Mouse (Mus musculus): ENCODE results near the gene Arhgap28. TPM values are rescaled to one million over a fixed set of nuclear protein-coding genes. Genes with fewer than 3 reads are reported as not detected.
"Not testable (repeated sequence)": the region's sequence is repeated elsewhere in the genome, so short reads cannot be mapped to it uniquely, and the experiment has no call there.

Arhgap28 gene
- polyA plus RNA-seq, 1 experiment from 2014 or later: 5.7 TPM

- no peak for TF ChIP-seq EP300 (optimal IDR thresholded peaks at IDR 0.05)
- no peak for TF ChIP-seq CTCF (IDR thresholded peaks at IDR 0.05; ENCODE audit: low read depth)
- Histone ChIP-seq H3K27me3 (ENCODE audit: control insufficient read depth, insufficient read depth, low read length) (no peaks in the 10 kb centered on the region), H3K4me1 (replicated peaks; ENCODE audit: control insufficient read depth, insufficient read depth) (no peaks in the 10 kb centered on the region), H3K36me3 (ENCODE audit: control insufficient read depth, insufficient read depth, low read length) (0 out of 2 replicates have a peak, but pooled peaks cover 3% of the 10 kb centered on the region), H3K9ac (ENCODE audit: low read length) (no peak overlapping the region), H3K4me2 (replicated peaks; ENCODE audit: low read depth) (no peak overlapping the region), H3K27ac (replicated peaks) (peak overlapping the region; percentile 35; the same call in 1 of the 2 replicates), H3K9me3 (ENCODE audit: control insufficient read depth, low read length) (no peaks in the 10 kb centered on the region), H3K4me3 (ENCODE audit: low read depth, low read length) (no peak overlapping the region)
- no peak for DNase-seq (ENCODE audit: low spot score)
- no peak for ATAC-seq (ENCODE audit: low FRiP score, low TSS enrichment)
- 53% methylated on average over 9 of the region's 9 CpGs for WGBS
Observed at GRCm38 (mm10) chr17:67866026-67866425, 137.9 kb downstream of the Arhgap28 start.

GRCm38 (mm10) chr17:67864912-67865311 lies 139.0 kb downstream of the Arhgap28 start:
- H3K27ac ChIP-seq (replicated peaks): no peak overlapping the region
- H3K36me3 ChIP-seq (ENCODE audit: control insufficient read depth, insufficient read depth, low read length): 0 out of 2 replicates have a peak, but pooled peaks cover 3% of the 10 kb centered on the region
- H3K4me1 ChIP-seq (replicated peaks; ENCODE audit: control insufficient read depth, insufficient read depth): no peaks in the 10 kb centered on the region
- WGBS: 74% methylated on average over 3 of the region's 3 CpGs
- ATAC-seq (ENCODE audit: low FRiP score, low TSS enrichment) (no peak), DNase-seq (ENCODE audit: low spot score) (no peak)
- no peaks in the 10 kb centered on the region for H3K27me3 ChIP-seq (ENCODE audit: control insufficient read depth, insufficient read depth, low read length)
- H3K4me2 ChIP-seq (replicated peaks; ENCODE audit: low read depth): no peak overlapping the region
- no peak overlapping the region for H3K4me3 ChIP-seq (ENCODE audit: low read depth, low read length)
- no peaks in the 10 kb centered on the region for H3K9me3 ChIP-seq (ENCODE audit: control insufficient read depth, low read length)
- TF ChIP-seq EP300 (optimal IDR thresholded peaks at IDR 0.05): no peak
- TF ChIP-seq CTCF (IDR thresholded peaks at IDR 0.05; ENCODE audit: low read depth): no peak
- no peak overlapping the region for H3K9ac ChIP-seq (ENCODE audit: low read length)

GRCm38 (mm10) chr17:67864363-67864762 lies 139.6 kb downstream of the Arhgap28 start:
- WGBS: 88% methylated on average over 10 of the region's 10 CpGs
- TF ChIP-seq EP300 (optimal IDR thresholded peaks at IDR 0.05): no peak
- TF ChIP-seq CTCF (IDR thresholded peaks at IDR 0.05; ENCODE audit: low read depth): no peak
- no peaks in the 10 kb centered on the region for H3K4me1 ChIP-seq (replicated peaks; ENCODE audit: control insufficient read depth, insufficient read depth)
- no peaks in the 10 kb centered on the region for H3K9me3 ChIP-seq (ENCODE audit: control insufficient read depth, low read length)
- no peaks in the 10 kb centered on the region for H3K27me3 ChIP-seq (ENCODE audit: control insufficient read depth, insufficient read depth, low read length)
- H3K4me3 ChIP-seq (ENCODE audit: low read depth, low read length): no peak overlapping the region
- H3K9ac ChIP-seq (ENCODE audit: low read length): no peak overlapping the region
- ATAC-seq (ENCODE audit: low FRiP score, low TSS enrichment): no peak
- H3K27ac ChIP-seq (replicated peaks): no peak overlapping the region
- H3K4me2 ChIP-seq (replicated peaks; ENCODE audit: low read depth): no peak overlapping the region
- H3K36me3 ChIP-seq (ENCODE audit: control insufficient read depth, insufficient read depth, low read length): 0 out of 2 replicates have a peak, but pooled peaks cover 3% of the 10 kb centered on the region
- DNase-seq (ENCODE audit: low spot score): no peak

GRCm38 (mm10) chr17:67861744-67862535 lies 142.0 kb downstream of the Arhgap28 start:
- Histone ChIP-seq H3K36me3 (ENCODE audit: control insufficient read depth, insufficient read depth, low read length) (0 out of 2 replicates have a peak, but pooled peaks cover 7% of the 10 kb centered on the region), H3K4me1 (replicated peaks; ENCODE audit: control insufficient read depth, insufficient read depth) (no peaks in the 10 kb centered on the region), H3K27me3 (ENCODE audit: control insufficient read depth, insufficient read depth, low read length) (no peaks in the 10 kb centered on the region), H3K27ac (replicated peaks) (no peak overlapping the region), H3K9me3 (ENCODE audit: control insufficient read depth, low read length) (no peaks in the 10 kb centered on the region), H3K4me2 (replicated peaks; ENCODE audit: low read depth) (no peak overlapping the region), H3K4me3 (ENCODE audit: low read depth, low read length) (no peak overlapping the region), H3K9ac (ENCODE audit: low read length) (no peak overlapping the region)
- WGBS: 71% methylated on average over 16 of the region's 16 CpGs
- TF ChIP-seq CTCF (IDR thresholded peaks at IDR 0.05; ENCODE audit: low read depth) (peak; percentile 98), EP300 (optimal IDR thresholded peaks at IDR 0.05) (no peak)
- DNase-seq (ENCODE audit: low spot score) (peak; percentile 70), ATAC-seq (ENCODE audit: low FRiP score, low TSS enrichment) (peak; percentile 77)

- H3K4me3 ChIP-seq (ENCODE audit: low read depth, low read length): no peak overlapping the region
- no peaks in the 10 kb centered on the region for H3K4me1 ChIP-seq (replicated peaks; ENCODE audit: control insufficient read depth, insufficient read depth)
- 0 out of 2 replicates have a peak, but pooled peaks cover 7% of the 10 kb centered on the region for H3K36me3 ChIP-seq (ENCODE audit: control insufficient read depth, insufficient read depth, low read length)
- no peak overlapping the region for H3K27ac ChIP-seq (replicated peaks)
- no peak overlapping the region for H3K9ac ChIP-seq (ENCODE audit: low read length)
- WGBS: 89% methylated on average over 10 of the region's 10 CpGs
- TF ChIP-seq CTCF (IDR thresholded peaks at IDR 0.05; ENCODE audit: low read depth) (no peak), EP300 (optimal IDR thresholded peaks at IDR 0.05) (no peak)
- ATAC-seq (ENCODE audit: low FRiP score, low TSS enrichment) (no peak), DNase-seq (ENCODE audit: low spot score) (no peak)
- no peaks in the 10 kb centered on the region for H3K27me3 ChIP-seq (ENCODE audit: control insufficient read depth, insufficient read depth, low read length)
- no peak overlapping the region for H3K4me2 ChIP-seq (replicated peaks; ENCODE audit: low read depth)
- H3K9me3 ChIP-seq (ENCODE audit: control insufficient read depth, low read length): no peaks in the 10 kb centered on the region
Observed at GRCm38 (mm10) chr17:67861080-67861630, 142.8 kb downstream of the Arhgap28 start.

- not testable (repeated sequence) for ATAC-seq (ENCODE audit: low FRiP score, low TSS enrichment); H3K27ac ChIP-seq (replicated peaks); H3K4me2 ChIP-seq (replicated peaks; ENCODE audit: low read depth); H3K36me3 ChIP-seq (ENCODE audit: control insufficient read depth, insufficient read depth, low read length); H3K4me1 ChIP-seq (replicated peaks; ENCODE audit: control insufficient read depth, insufficient read depth); H3K9me3 ChIP-seq (ENCODE audit: control insufficient read depth, low read length); H3K27me3 ChIP-seq (ENCODE audit: control insufficient read depth, insufficient read depth, low read length); H3K4me3 ChIP-seq (ENCODE audit: low read depth, low read length); H3K9ac ChIP-seq (ENCODE audit: low read length); DNase-seq (ENCODE audit: low spot score)
- 100% methylated on average over 2 of the region's 2 CpGs for WGBS
Observed at GRCm38 (mm10) chr17:67841494-67841893, 162.4 kb downstream of the Arhgap28 start.
